Mouse (Mus musculus): Measurements from ENCODE around the gene Herc4. TPM values are rescaled to one million over a fixed set of nuclear protein-coding genes. Genes with fewer than 3 reads are reported as not detected.

The Herc4 gene
- polyA plus RNA-seq, 1 experiment from 2014 or later, result 46.7 TPM

Other genes with a start within 250 kb of the Herc4 start
- 215 and 228 TPM in 2 replicates for gene Hnrnph3, start 219.6 kb upstream of the Herc4 start, polyA plus RNA-seq (2016; fragmentation: Nextera tagmentation; extraction: Ambion mirVana)
- gene Pbld2, start 219.5 kb upstream of the Herc4 start, polyA plus RNA-seq (2016; fragmentation: Nextera tagmentation; extraction: Ambion mirVana), result 0.89 and 1.1 TPM in 2 replicates
- 1.3 and 1.5 TPM in 2 replicates for gene Pbld1, start 183.6 kb upstream of the Herc4 start, polyA plus RNA-seq (2016; fragmentation: Nextera tagmentation; extraction: Ambion mirVana)
- 0.25 and 1.1 TPM in 2 replicates for gene Atoh7, start 144.2 kb upstream of the Herc4 start, polyA plus RNA-seq (2016; fragmentation: Nextera tagmentation; extraction: Ambion mirVana)
- 0.15 and 0.22 TPM in 2 replicates for gene Mypn, start 39.9 kb upstream of the Herc4 start, polyA plus RNA-seq (2016; fragmentation: Nextera tagmentation; extraction: Ambion mirVana)
- 4.9 and 6.2 TPM in 2 replicates for gene Sirt1, start 137.9 kb downstream of the Herc4 start, polyA plus RNA-seq (2016; fragmentation: Nextera tagmentation; extraction: Ambion mirVana)
- 11.9 and 15.2 TPM in 2 replicates for gene Dnajc12, start 138.6 kb downstream of the Herc4 start, polyA plus RNA-seq (2016; fragmentation: Nextera tagmentation; extraction: Ambion mirVana)
- not detected in 2 replicates for gene Gm7075, start 178.0 kb downstream of the Herc4 start, polyA plus RNA-seq (2016; fragmentation: Nextera tagmentation; extraction: Ambion mirVana)
- 0.05 TPM in 1 of 2 replicates, not detected in the other for gene Ctnna3, start 186.3 kb downstream of the Herc4 start, polyA plus RNA-seq (2016; fragmentation: Nextera tagmentation; extraction: Ambion mirVana)